Mouse (Mus musculus): ENCODE measurements around the gene Ptpn14. TPM values are rescaled to one million over a fixed set of nuclear protein-coding genes. Genes with fewer than 3 reads are reported as not detected.

Ptpn14 gene
- polyA plus RNA-seq, 1 experiment from 2014 or later, result 8.6 TPM

DNA sequence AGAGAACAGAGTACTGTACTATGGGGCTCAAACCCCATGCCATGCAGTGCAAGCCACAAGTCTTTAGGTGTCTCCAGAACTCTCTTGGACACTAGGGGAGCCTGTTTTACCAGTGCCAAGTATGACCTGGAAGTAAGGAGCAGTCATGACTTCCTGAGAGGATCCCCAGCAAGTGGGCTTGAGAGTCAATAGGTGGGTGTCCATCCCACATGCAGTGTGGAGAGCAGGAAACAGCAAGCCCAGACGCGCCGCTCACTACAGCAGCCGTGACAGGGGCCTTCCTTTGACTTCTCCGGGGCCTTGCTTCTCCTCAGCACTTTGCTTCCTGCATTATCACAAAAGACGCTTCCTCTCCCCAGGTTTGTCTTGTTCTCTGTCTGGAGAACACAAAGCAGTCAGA lies 27.9 kb upstream of the Ptpn14 start:
- H3K27ac ChIP-seq, result no peak overlapping the region
- 58% methylated on average over 6 of the region's 6 CpGs for WGBS
- no peak for ATAC-seq (ENCODE audit: borderline replicate concordance, extremely low read depth, low FRiP score, low TSS enrichment)
- no peaks in the 10 kb centered on the region for H3K36me3 ChIP-seq
- no peak overlapping the region for H3K4me3 ChIP-seq
- no peak overlapping the region for H3K4me2 ChIP-seq
- H3K9me3 ChIP-seq, result no peaks in the 10 kb centered on the region
- no peaks in the 10 kb centered on the region for H3K27me3 ChIP-seq
- H3K9ac ChIP-seq, result no peak overlapping the region
- no peaks in the 10 kb centered on the region for H3K4me1 ChIP-seq

DNA sequence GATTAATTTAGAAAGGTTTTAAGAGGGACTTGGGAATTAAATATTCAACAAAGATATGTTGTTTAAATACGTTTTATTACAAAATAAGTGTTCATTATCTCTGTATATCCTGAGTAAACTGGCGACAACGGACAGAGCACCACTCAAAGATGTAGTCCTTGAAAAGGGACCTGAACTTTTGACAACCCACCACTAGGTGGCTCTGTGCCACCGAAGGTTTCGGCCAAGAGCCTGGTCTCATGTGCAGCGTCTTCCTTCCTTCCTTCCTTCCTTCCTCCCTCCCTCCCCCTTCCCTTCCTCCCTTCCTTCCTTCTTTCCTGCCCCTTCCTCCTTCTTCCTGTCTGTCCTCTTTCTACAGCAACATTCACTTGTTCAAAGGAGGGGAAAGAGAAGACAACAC lies 27.1 kb upstream of the Ptpn14 start:
- H3K9me3 ChIP-seq, result no peaks in the 10 kb centered on the region
- no peaks in the 10 kb centered on the region for H3K27me3 ChIP-seq
- H3K36me3 ChIP-seq, result no peaks in the 10 kb centered on the region
- under 1% methylated on average over 6 of the region's 6 CpGs for WGBS
- no peak overlapping the region for H3K9ac ChIP-seq
- no peak for ATAC-seq (ENCODE audit: borderline replicate concordance, extremely low read depth, low FRiP score, low TSS enrichment)
- no peak overlapping the region for H3K4me2 ChIP-seq
- H3K4me3 ChIP-seq, result no peak overlapping the region
- H3K4me1 ChIP-seq, result no peaks in the 10 kb centered on the region
- no peak overlapping the region for H3K27ac ChIP-seq

DNA sequence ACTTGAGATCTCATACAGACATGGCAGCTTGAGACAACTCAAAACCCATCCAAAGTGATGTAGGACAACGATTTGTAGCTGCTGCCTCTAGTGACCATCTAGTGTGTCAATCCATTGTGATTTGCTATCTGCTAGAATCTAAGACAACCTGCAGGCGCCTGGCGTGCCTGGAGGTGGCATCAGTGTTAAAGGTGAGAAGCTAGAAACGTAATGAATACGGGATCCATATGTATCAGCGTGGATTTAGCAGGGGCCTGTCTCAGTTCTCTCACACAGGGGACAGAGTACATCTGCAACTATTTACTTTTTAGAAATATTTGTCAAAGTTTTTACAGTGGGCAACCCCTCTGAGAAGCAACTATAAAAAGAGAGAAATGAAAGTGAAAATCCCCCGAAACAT lies 24.9 kb upstream of the Ptpn14 start:
- ATAC-seq (ENCODE audit: borderline replicate concordance, extremely low read depth, low FRiP score, low TSS enrichment), result no peak
- Histone ChIP-seq H3K36me3 (no peaks in the 10 kb centered on the region), H3K27me3 (no peaks in the 10 kb centered on the region), H3K9ac (no peak overlapping the region), H3K4me3 (no peak overlapping the region), H3K4me1 (peaks cover 6% of the 10 kb centered on the region; the same call in 1 of the 2 replicates), H3K9me3 (no peaks in the 10 kb centered on the region), H3K4me2 (no peak overlapping the region), H3K27ac (no peak overlapping the region)
- 41% methylated on average over 7 of the region's 7 CpGs for WGBS

DNA sequence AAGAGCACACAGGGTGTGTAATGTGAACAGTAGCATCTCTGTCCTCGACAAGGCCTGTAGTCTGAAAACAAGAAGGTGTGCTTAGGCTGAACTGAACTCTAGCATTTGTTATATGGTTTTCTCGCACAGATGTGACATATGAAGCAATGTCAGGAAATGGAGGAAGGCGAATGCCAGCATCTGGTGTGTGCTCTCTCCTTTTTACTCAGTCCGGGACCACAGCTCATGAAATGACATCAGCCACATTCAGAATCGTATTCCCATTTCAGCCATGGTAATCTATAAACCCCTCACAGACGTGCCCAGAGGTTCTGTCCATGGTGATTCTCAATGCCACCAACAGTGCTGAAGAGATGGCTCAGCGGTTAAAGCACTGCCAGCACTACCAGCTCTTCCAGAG lies 24.5 kb upstream of the Ptpn14 start:
- Histone ChIP-seq H3K36me3 (no peaks in the 10 kb centered on the region), H3K4me2 (no peak overlapping the region), H3K4me3 (no peak overlapping the region), H3K9me3 (no peaks in the 10 kb centered on the region), H3K27ac (no peak overlapping the region), H3K4me1 (peaks cover 6% of the 10 kb centered on the region; the same call in 1 of the 2 replicates), H3K27me3 (no peaks in the 10 kb centered on the region), H3K9ac (no peak overlapping the region)
- WGBS, result 71% methylated on average over 7 of the region's 7 CpGs
- no peak for ATAC-seq (ENCODE audit: borderline replicate concordance, extremely low read depth, low FRiP score, low TSS enrichment)

DNA sequence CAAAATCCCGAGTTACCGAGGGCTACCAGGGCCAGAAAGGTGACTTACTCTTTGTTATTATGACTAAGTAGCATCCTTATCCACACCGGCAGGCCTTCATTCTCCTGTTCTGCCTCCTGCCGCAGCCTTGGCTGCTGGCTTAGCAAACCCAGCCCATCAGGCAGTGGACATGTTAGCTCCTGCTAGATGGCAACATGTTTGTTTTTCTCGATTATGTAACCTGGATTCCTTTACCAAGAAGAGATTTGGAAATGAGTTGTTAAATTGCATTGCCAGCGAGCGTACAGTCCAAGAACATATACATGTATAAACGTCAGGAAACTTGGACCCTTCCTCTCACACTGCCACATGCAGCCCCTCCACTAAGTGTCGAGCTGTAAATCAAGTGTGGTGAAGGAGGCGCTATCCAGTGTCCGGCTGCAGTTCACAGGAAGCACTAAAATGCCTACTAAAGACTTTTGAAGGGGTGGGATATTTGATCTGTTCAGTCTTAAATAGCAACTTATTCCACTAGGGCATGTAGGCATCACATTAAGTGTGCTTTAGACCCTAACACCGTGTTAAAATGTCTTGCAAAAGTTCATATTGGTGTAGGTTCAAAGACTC lies 21.9 kb upstream of the Ptpn14 start:
- H3K4me2 ChIP-seq, result no peak overlapping the region

DNA sequence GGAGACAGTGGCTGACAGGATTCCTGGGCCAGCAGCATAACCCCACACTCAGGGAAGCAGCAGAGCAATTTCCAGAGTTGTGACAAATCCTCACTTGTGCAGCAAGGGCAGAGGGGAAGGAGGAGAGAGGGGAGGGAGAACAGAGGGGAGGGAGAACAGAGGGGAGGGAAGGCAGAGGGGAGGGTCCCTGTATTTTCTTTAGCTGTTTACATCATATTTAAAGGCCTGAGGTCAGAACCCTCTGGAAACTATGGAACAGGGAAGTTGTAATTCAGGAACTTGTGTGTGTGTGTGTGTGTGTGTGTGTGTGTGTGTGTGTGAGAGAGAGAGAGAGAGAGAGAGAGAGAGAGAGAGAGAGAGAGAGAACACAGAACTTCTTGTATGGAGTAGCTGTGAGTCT lies 21.1 kb upstream of the Ptpn14 start:
- no peak overlapping the region for H3K4me3 ChIP-seq
- ATAC-seq (ENCODE audit: borderline replicate concordance, extremely low read depth, low FRiP score, low TSS enrichment), result no peak
- peaks cover 6% of the 10 kb centered on the region; the same call in 1 of the 2 replicates for H3K4me1 ChIP-seq
- H3K9me3 ChIP-seq, result no peaks in the 10 kb centered on the region
- H3K4me2 ChIP-seq, result no peak overlapping the region
- H3K9ac ChIP-seq, result no peak overlapping the region
- no peak overlapping the region for H3K27ac ChIP-seq
- no peaks in the 10 kb centered on the region for H3K27me3 ChIP-seq
- H3K36me3 ChIP-seq, result no peaks in the 10 kb centered on the region

More for the DNA sequence above, 21.9 kb upstream of the Ptpn14 start:
- no peaks in the 10 kb centered on the region for H3K9me3 ChIP-seq
- H3K36me3 ChIP-seq, result no peaks in the 10 kb centered on the region
- H3K9ac ChIP-seq, result no peak overlapping the region
- H3K27me3 ChIP-seq, result no peaks in the 10 kb centered on the region
- ATAC-seq (ENCODE audit: borderline replicate concordance, extremely low read depth, low FRiP score, low TSS enrichment), result no peak
- WGBS, result 56% methylated on average over 12 of the region's 12 CpGs
- peaks cover 6% of the 10 kb centered on the region; the same call in 1 of the 2 replicates for H3K4me1 ChIP-seq
- H3K27ac ChIP-seq, result no peak overlapping the region
- H3K4me3 ChIP-seq, result no peak overlapping the region

DNA sequence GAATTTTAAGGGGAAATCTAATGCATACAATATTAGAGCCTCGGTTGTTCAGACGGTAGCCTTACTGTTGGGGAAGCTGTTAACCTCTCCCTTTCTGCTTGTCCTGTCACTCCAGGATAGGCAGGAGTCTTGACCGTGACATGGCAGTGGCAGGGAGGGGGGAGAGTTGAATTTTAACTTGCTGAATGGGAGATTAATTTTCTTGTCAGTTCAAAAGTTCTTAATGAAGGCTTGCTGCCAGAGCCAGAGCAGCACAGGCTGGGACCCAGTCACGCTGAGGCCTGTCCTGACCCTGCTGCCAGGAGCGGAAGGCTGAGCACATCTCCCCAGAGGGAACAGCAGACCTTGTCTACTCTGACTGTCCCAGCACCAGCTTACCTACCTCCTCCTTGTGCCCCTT lies 20.6 kb upstream of the Ptpn14 start:
- ATAC-seq (ENCODE audit: borderline replicate concordance, extremely low read depth, low FRiP score, low TSS enrichment), result no peak
- Histone ChIP-seq H3K9me3 (no peaks in the 10 kb centered on the region), H3K4me3 (no peak overlapping the region), H3K9ac (no peak overlapping the region), H3K27ac (no peak overlapping the region), H3K27me3 (no peaks in the 10 kb centered on the region), H3K4me1 (peaks cover 6% of the 10 kb centered on the region; the same call in 1 of the 2 replicates), H3K4me2 (no peak overlapping the region), H3K36me3 (no peaks in the 10 kb centered on the region)
- WGBS, result 35% methylated on average over 5 of the region's 5 CpGs

DNA sequence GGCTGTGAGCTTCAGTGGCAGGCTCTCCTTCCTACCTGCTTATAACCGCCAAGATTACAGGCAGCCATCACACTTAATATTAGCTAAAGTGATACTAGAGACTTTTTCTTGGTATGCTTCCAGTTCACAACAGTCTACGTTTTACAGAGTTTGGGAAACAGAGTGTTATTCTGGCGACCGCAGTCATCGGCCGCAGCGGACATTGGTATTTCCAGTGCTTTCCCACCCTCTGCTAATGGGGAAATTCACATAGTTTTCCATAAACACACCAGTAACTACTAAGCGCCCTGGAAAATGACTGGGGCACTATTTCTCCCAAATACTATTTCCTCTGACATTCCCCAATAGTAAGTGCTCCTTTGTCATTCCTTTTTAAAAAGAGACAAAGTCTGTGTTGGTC lies 19.1 kb upstream of the Ptpn14 start:
- WGBS, result 63% methylated on average over 8 of the region's 8 CpGs
- H3K27ac ChIP-seq, result no peak overlapping the region
- H3K4me2 ChIP-seq, result no peak overlapping the region

DNA sequence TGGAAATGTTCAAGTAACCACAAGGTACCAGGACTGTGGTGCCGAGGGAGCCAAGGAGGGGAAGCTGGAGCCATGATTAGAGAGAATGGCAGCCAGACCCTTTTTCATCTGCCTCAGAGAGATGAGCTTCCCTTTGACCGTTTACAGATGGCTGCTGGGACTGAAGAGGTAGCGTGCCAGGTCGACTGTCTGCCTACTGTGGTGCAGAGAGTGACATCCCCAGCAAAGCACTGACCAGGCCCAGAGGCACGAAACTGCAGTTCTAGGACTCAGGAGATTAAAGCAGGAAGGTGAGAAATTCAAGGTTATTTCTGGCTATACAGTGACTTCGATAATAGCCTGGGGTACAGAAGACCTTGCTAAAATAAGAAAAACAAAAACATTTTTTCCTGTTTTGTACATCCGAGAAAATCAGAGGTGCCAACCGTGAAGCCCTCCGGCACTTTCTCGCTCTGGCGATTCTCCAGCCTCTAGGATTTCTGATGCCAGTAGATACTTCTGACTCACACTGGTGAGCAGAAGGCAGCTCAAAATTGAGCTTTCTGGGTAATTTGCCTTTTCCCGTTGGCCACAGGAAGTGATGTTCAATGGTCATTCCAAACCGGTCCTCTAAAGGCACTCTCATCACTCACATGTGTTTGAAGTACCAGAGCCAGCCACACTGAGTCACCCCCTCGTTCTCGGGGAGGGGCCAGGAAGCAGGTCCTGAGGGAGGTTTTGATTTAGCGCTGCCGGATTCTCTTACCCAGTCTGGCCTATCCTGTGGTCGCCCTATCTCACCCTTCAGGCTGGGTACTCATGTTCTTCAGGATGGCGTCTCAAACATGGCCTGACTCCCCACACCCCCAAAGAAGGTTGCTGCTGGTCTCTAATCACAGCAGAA lies 11.9 kb upstream of the Ptpn14 start:
- Histone ChIP-seq H3K4me2 (no peak overlapping the region), H3K4me3 (no peak overlapping the region), H3K27me3 (no peaks in the 10 kb centered on the region), H3K27ac (no peak overlapping the region), H3K9ac (no peak overlapping the region), H3K9me3 (no peaks in the 10 kb centered on the region), H3K36me3 (no peaks in the 10 kb centered on the region), H3K4me1 (0 out of 2 replicates have a peak, but pooled peaks cover 5% of the 10 kb centered on the region)
- WGBS, result 49% methylated on average over 19 of the region's 19 CpGs
- no peak for ATAC-seq (ENCODE audit: borderline replicate concordance, extremely low read depth, low FRiP score, low TSS enrichment)

More for the DNA sequence above, 19.1 kb upstream of the Ptpn14 start:
- Histone ChIP-seq H3K4me1 (peaks cover 6% of the 10 kb centered on the region; the same call in 1 of the 2 replicates), H3K36me3 (no peaks in the 10 kb centered on the region), H3K27me3 (no peaks in the 10 kb centered on the region), H3K4me3 (no peak overlapping the region), H3K9ac (no peak overlapping the region), H3K9me3 (no peaks in the 10 kb centered on the region)
- ATAC-seq (ENCODE audit: borderline replicate concordance, extremely low read depth, low FRiP score, low TSS enrichment), result no peak

DNA sequence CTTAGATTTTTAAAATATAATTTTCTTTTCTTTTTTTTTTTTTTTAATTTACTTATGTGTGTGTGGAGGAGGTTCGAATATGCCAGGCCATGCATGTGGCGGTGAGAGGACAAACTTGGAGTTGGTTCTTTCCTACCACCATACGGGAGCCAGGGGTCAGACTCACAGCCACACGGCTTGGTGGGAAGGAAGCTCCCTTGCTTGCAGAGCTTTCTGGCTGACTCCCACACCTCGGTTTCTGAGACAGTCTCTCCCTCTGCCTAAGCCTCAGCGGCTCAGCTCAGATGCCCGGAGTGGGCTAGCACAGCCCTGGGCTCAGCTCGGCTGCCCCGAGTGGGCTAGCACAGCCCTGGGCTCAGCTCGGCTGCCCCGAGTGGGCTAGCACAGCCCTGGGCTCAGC lies 10.5 kb upstream of the Ptpn14 start:
- no peaks in the 10 kb centered on the region for H3K9me3 ChIP-seq
- no peaks in the 10 kb centered on the region for H3K27me3 ChIP-seq
- H3K9ac ChIP-seq, result no peak overlapping the region
- 0 out of 2 replicates have a peak, but pooled peaks cover 5% of the 10 kb centered on the region for H3K4me1 ChIP-seq
- H3K27ac ChIP-seq, result no peak overlapping the region
- no peak overlapping the region for H3K4me2 ChIP-seq
- WGBS, result 80% methylated on average over 11 of the region's 11 CpGs
- no peak overlapping the region for H3K4me3 ChIP-seq
- H3K36me3 ChIP-seq, result no peaks in the 10 kb centered on the region
- ATAC-seq (ENCODE audit: borderline replicate concordance, extremely low read depth, low FRiP score, low TSS enrichment), result no peak

DNA sequence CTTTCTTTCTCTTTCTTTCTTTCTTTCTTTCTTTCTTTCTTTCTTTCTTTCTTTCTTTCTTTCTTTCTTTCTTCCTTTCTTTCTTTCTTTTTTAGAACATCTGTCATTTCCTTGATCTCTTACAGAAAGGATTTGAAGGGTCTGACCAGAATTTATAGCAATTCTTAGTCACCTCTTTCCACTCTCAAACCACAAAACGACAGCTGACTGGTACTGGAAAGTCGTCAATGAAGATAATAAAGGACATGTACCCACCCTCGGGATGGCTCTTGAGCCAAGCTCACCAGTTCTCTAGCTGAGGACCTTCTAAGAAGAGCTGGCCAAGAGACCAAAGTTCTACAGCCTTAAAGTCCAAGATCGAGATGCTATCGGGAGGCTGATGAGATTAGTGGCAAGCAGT lies 9.5 kb upstream of the Ptpn14 start:
- no peaks in the 10 kb centered on the region for H3K27me3 ChIP-seq
- H3K27ac ChIP-seq, result no peak overlapping the region
- H3K36me3 ChIP-seq, result no peaks in the 10 kb centered on the region
- H3K4me2 ChIP-seq, result no peak overlapping the region
- WGBS, result 74% methylated on average over 5 of the region's 5 CpGs
- no peak overlapping the region for H3K9ac ChIP-seq
- no peak for ATAC-seq (ENCODE audit: borderline replicate concordance, extremely low read depth, low FRiP score, low TSS enrichment)
- H3K4me1 ChIP-seq, result 0 out of 2 replicates have a peak, but pooled peaks cover 5% of the 10 kb centered on the region
- H3K9me3 ChIP-seq, result no peaks in the 10 kb centered on the region
- H3K4me3 ChIP-seq, result no peak overlapping the region

DNA sequence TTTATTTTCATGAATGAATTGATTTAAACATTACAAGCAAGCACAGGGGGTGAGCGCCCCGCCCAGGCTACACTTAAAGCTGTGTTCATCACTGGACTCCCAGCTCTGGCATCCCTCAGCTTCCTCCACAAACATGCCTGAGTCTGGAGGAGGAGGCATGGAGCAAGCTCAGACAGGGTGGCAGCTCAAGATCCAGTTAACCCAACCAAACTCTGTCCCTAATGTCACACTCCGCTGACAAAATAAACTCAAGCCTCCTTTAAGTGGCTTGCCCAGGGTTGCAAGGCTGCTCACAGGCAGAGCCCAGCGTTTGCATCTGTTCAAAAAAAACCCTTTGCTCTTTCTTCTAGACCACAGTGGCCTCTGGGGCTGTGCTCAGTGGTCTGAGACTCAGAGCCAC lies 1.9 kb upstream of the Ptpn14 start:
- H3K27ac ChIP-seq, result peak overlapping the region; percentile 99
- H3K4me3 ChIP-seq, result no peak overlapping the region
- no peak for ATAC-seq (ENCODE audit: borderline replicate concordance, extremely low read depth, low FRiP score, low TSS enrichment)
- peaks cover 30% of the 10 kb centered on the region for H3K4me1 ChIP-seq
- no peaks in the 10 kb centered on the region for H3K36me3 ChIP-seq
- H3K9me3 ChIP-seq, result no peaks in the 10 kb centered on the region
- WGBS, result 67% methylated on average over 4 of the region's 4 CpGs
- no peak overlapping the region for H3K4me2 ChIP-seq
- no peak overlapping the region for H3K9ac ChIP-seq
- no peaks in the 10 kb centered on the region for H3K27me3 ChIP-seq

Measured in lung, embryonic 15.5 days (tissue).